Mouse (Mus musculus): Measurements from ENCODE around the gene Tmem198b.

- TF ChIP-seq CHD2 (IDR thresholded peaks at IDR 0.05; ENCODE audit: low read length) (no peak), USF2 (IDR thresholded peaks at IDR 0.05; ENCODE audit: borderline replicate concordance in 1 of 2, insufficient read depth in 1 of 2, low read depth in 1 of 2, low read length in 2 of 2) (no peak), CTCF (IDR thresholded peaks at IDR 0.05 in 2 of 3, conservative IDR thresholded peaks at IDR 0.05 in 1 of 3; ENCODE audit: control insufficient read depth in 1 of 3, insufficient read depth in 1 of 3, low read depth in 2 of 3, low read length in 3 of 3, poor library complexity in 1 of 3, severe bottlenecking in 1 of 3) (no peak), GATA1 (IDR thresholded peaks at IDR 0.05; ENCODE audit: low read depth, low read length) (no peak), UBTF (IDR thresholded peaks at IDR 0.05; ENCODE audit: borderline replicate concordance, insufficient read depth, low read depth, low read length) (no peak), EP300 (IDR thresholded peaks at IDR 0.05; ENCODE audit: low read depth in 1 of 2, low read length in 2 of 2) (no peak)
Observed at GRCm38 (mm10) chr10:128823821-128824220, 19.7 kb upstream of the Tmem198b start.

All from MEL (cell line).